Mouse (Mus musculus): ENCODE measurements around the gene Slc1a5.
A peak's percentile ranks its signal among the peaks of the same experiment; 100 is the strongest.

Gene Slc1a5

GRCm38 (mm10) chr7:16821091-16821490, 40.0 kb downstream of the Slc1a5 start:
- no peak for DNase-seq

- DNase-seq = no peak
Observed at GRCm38 (mm10) chr7:16821669-16822101, 40.5 kb downstream of the Slc1a5 start.

- no peak for DNase-seq
Observed at GRCm38 (mm10) chr7:16823734-16824133, 42.6 kb downstream of the Slc1a5 start.

GRCm38 (mm10) chr7:16825785-16826184, 44.6 kb downstream of the Slc1a5 start:
- no peak for DNase-seq

GRCm38 (mm10) chr7:16826571-16826970, 45.4 kb downstream of the Slc1a5 start:
- DNase-seq = no peak

- DNase-seq = no peak
Observed at GRCm38 (mm10) chr7:16827274-16827673, 46.1 kb downstream of the Slc1a5 start.

- no peak for DNase-seq
Observed at GRCm38 (mm10) chr7:16830449-16830848, 49.3 kb downstream of the Slc1a5 start.

GRCm38 (mm10) chr7:16837916-16838803, 57.0 kb downstream of the Slc1a5 start:
- peak in 1 of 2 experiments; percentile 31 for DNase-seq

- DNase-seq = no peak
Observed at GRCm38 (mm10) chr7:16838804-16839426, 57.8 kb downstream of the Slc1a5 start.

GRCm38 (mm10) chr7:16839427-16840108, 58.4 kb downstream of the Slc1a5 start:
- no peak for DNase-seq

GRCm38 (mm10) chr7:16840109-16840491, 59.0 kb downstream of the Slc1a5 start:
- no peak for DNase-seq

- peak; percentile 41 to 56 for DNase-seq
Observed at GRCm38 (mm10) chr7:16841078-16841477, 59.9 kb downstream of the Slc1a5 start.

- peak; percentile 83 to 89 for DNase-seq
Observed at GRCm38 (mm10) chr7:16841561-16842560, 60.7 kb downstream of the Slc1a5 start.

- DNase-seq = peak; percentile 92 to 94
Observed at GRCm38 (mm10) chr7:16842645-16843063, 61.5 kb downstream of the Slc1a5 start, which contains the start of gene Prkd2. Gene Prkd2, plus strand, starts transcription at chr7:16842902.

GRCm38 (mm10) chr7:16843441-16844171, 62.5 kb downstream of the Slc1a5 start:
- DNase-seq = peak; percentile 77 to 87

GRCm38 (mm10) chr7:16844696-16845071, 63.5 kb downstream of the Slc1a5 start:
- no peak for DNase-seq

- DNase-seq = peak; percentile 78 to 86
Observed at GRCm38 (mm10) chr7:16845072-16845819, 64.1 kb downstream of the Slc1a5 start.

GRCm38 (mm10) chr7:16845820-16846167, 64.7 kb downstream of the Slc1a5 start:
- DNase-seq = no peak

GRCm38 (mm10) chr7:16846775-16847174, 65.6 kb downstream of the Slc1a5 start:
- DNase-seq = no peak

GRCm38 (mm10) chr7:16847507-16847906, 66.4 kb downstream of the Slc1a5 start:
- DNase-seq = no peak

All from thymus, adult 18-20 months (tissue).